Mouse (Mus musculus) erythroblast, adult 5-6 weeks (primary cell): ENCODE data around the gene Trem3. TPM values are rescaled to one million over a fixed set of nuclear protein-coding genes. Genes with fewer than 3 reads are reported as not detected.

Experiments
- total RNA-seq, 2 experiments: library from RNA; stranded (forward) in 1 of 2; stranded (reverse) in 1 of 2; fragments of 150-400 nt in 1 of 2; fragments of 200-764, 138-1000 nt in 1 of 2; gene quantifications; 2 replicates each; pipeline versions ENCODE4 v1.2.3 to v1.2.4; 2015 to 2017; ENCODE audit warnings: low replicate concordance in 2 of 2

Trem3 gene
- total RNA-seq, 2 experiments from 2014 or later = 26.4 to 61.3 TPM

Other genes starting within 250 kb of the Trem3 start
- not detected in 2 replicates for gene 1700122O11Rik, start 209.5 kb upstream of the Trem3 start, total RNA-seq (2015; ENCODE audit: low replicate concordance)
- gene 1700122O11Rik, start 209.5 kb upstream of the Trem3 start, total RNA-seq (2017; ENCODE audit: low replicate concordance) = not detected in 2 replicates
- gene 1700067P10Rik, start 158.5 kb upstream of the Trem3 start, total RNA-seq (2015; ENCODE audit: low replicate concordance) = not detected in 2 replicates
- not detected in 2 replicates for gene 1700067P10Rik, start 158.5 kb upstream of the Trem3 start, total RNA-seq (2017; ENCODE audit: low replicate concordance)
- 0.21 and 11.1 TPM in 2 replicates for gene 9830107B12Rik, start 101.5 kb upstream of the Trem3 start, total RNA-seq (2015; ENCODE audit: low replicate concordance)
- 1.5 and 6.0 TPM in 2 replicates for gene 9830107B12Rik, start 101.5 kb upstream of the Trem3 start, total RNA-seq (2017; ENCODE audit: low replicate concordance)
- 6.5 and 17.7 TPM in 2 replicates for gene A530064D06Rik, start 80.5 kb upstream of the Trem3 start, total RNA-seq (2015; ENCODE audit: low replicate concordance)
- 5.5 and 5.7 TPM in 2 replicates for gene A530064D06Rik, start 80.5 kb upstream of the Trem3 start, total RNA-seq (2017; ENCODE audit: low replicate concordance)
- gene Trem1, start 15.0 kb upstream of the Trem3 start, total RNA-seq (2015; ENCODE audit: low replicate concordance) = 3.1 and 4.2 TPM in 2 replicates
- 5.7 and 6.2 TPM in 2 replicates for gene Trem1, start 15.0 kb upstream of the Trem3 start, total RNA-seq (2017; ENCODE audit: low replicate concordance)
- 5.0 and 5.4 TPM in 2 replicates for gene Treml4, start 16.5 kb downstream of the Trem3 start, total RNA-seq (2015; ENCODE audit: low replicate concordance)
- 5.7 and 8.1 TPM in 2 replicates for gene Treml4, start 16.5 kb downstream of the Trem3 start, total RNA-seq (2017; ENCODE audit: low replicate concordance)
- gene Treml2, start 51.7 kb downstream of the Trem3 start, total RNA-seq (2015; ENCODE audit: low replicate concordance) = 13.4 and 26.1 TPM in 2 replicates
- gene Treml2, start 51.7 kb downstream of the Trem3 start, total RNA-seq (2017; ENCODE audit: low replicate concordance) = 13.8 and 15.1 TPM in 2 replicates
- gene B430306N03Rik, start 68.4 kb downstream of the Trem3 start, total RNA-seq (2015; ENCODE audit: low replicate concordance) = 17.5 and 20.1 TPM in 2 replicates
- gene B430306N03Rik, start 68.4 kb downstream of the Trem3 start, total RNA-seq (2017; ENCODE audit: low replicate concordance) = 7.0 and 7.2 TPM in 2 replicates
- gene Trem2, start 98.6 kb downstream of the Trem3 start, total RNA-seq (2015; ENCODE audit: low replicate concordance) = 1.9 and 3.1 TPM in 2 replicates
- 2.6 and 3.2 TPM in 2 replicates for gene Trem2, start 98.6 kb downstream of the Trem3 start, total RNA-seq (2017; ENCODE audit: low replicate concordance)
- not detected in 2 replicates for gene Treml1, start 112.1 kb downstream of the Trem3 start, total RNA-seq (2015; ENCODE audit: low replicate concordance)
- 0.34 and 1.3 TPM in 2 replicates for gene Treml1, start 112.1 kb downstream of the Trem3 start, total RNA-seq (2017; ENCODE audit: low replicate concordance)
- 44.0 and 47.2 TPM in 2 replicates for gene Nfya, start 162.1 kb downstream of the Trem3 start, total RNA-seq (2015; ENCODE audit: low replicate concordance)
- 30.6 and 42.7 TPM in 2 replicates for gene Nfya, start 162.1 kb downstream of the Trem3 start, total RNA-seq (2017; ENCODE audit: low replicate concordance)
- gene Oard1, start 162.2 kb downstream of the Trem3 start, total RNA-seq (2015; ENCODE audit: low replicate concordance) = 28.2 and 32.1 TPM in 2 replicates
- gene Oard1, start 162.2 kb downstream of the Trem3 start, total RNA-seq (2017; ENCODE audit: low replicate concordance) = 31.6 and 34.2 TPM in 2 replicates
- not detected in 2 replicates for gene Apobec2, start 185.2 kb downstream of the Trem3 start, total RNA-seq (2015; ENCODE audit: low replicate concordance)
- not detected in 2 replicates for gene Apobec2, start 185.2 kb downstream of the Trem3 start, total RNA-seq (2017; ENCODE audit: low replicate concordance)
- gene Tspo2, start 203.7 kb downstream of the Trem3 start, total RNA-seq (2015; ENCODE audit: low replicate concordance) = 503 and 549 TPM in 2 replicates
- 671 and 837 TPM in 2 replicates for gene Tspo2, start 203.7 kb downstream of the Trem3 start, total RNA-seq (2017; ENCODE audit: low replicate concordance)
- gene Unc5cl, start 207.1 kb downstream of the Trem3 start, total RNA-seq (2015; ENCODE audit: low replicate concordance) = 56.8 and 60.7 TPM in 2 replicates
- 32.9 and 47.0 TPM in 2 replicates for gene Unc5cl, start 207.1 kb downstream of the Trem3 start, total RNA-seq (2017; ENCODE audit: low replicate concordance)